9 mouse cellular contexts compared by ENCODE assay signal in the genomic region with DNA sequence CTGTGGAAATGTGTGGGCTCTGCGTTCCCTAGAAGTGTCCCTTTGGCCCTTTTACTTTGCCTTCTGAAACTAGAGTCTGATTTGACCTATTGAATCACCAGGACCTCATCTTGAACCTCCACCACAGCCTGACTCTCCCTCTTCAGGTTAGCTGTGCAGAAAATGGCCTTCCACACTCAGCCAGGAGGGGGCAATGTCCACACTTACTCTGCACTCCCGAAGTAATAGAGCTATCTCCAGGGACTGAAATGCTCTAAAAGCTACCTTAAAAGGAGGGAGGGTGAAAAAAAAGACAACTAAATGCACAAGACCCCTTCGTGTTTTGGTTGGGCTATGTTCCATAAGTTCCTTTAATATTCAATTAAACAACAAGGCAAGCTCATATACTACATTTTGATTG. TPM values are rescaled to one million over a fixed set of nuclear protein-coding genes. Genes with fewer than 3 reads are reported as not detected.
DNase-seq lines count a peak whose midpoint lies in the region; ATAC-seq and TF ChIP-seq lines count a peak whose summit lies in the region.
"Had no signal": no experiment of that assay in that cellular context is flagged by ENCODE, and none has a peak within 500 bp of the region (broad histone marks: within the 10 kb centered on the region; RNA-seq: fewer than 3 reads in every experiment).

No protein-coding gene starts in this region.

- no peak for ATAC-seq in forebrain, embryonic 14.5 days
- ATAC-seq in forebrain, embryonic 16.5 days: no peak

- TF ChIP-seq CTCF in C2C12 (IDR thresholded peaks at IDR 0.05; ENCODE audit: control insufficient read depth, insufficient read depth, insufficient read length): peak; percentile 59

- H3K27ac ChIP-seq in forebrain, embryonic 14.5 days (ENCODE audit: low read depth, low read length): no peak overlapping the region
- no peak overlapping the region for H3K27ac ChIP-seq in forebrain, embryonic 16.5 days (ENCODE audit: low read length)
- H3K27ac ChIP-seq: limb, embryonic 12.5 days had no signal

- H3K9me3 ChIP-seq in forebrain, embryonic 14.5 days (replicated peaks; ENCODE audit: control insufficient read depth, low read length): no peaks in the 10 kb centered on the region
- H3K9me3 ChIP-seq in forebrain, embryonic 16.5 days (ENCODE audit: control insufficient read depth, low read length): no peaks in the 10 kb centered on the region
- H3K9me3 ChIP-seq: limb, embryonic 12.5 days had no signal

- no peaks in the 10 kb centered on the region for H3K79me3 ChIP-seq in C2C12 (ENCODE audit: low read depth)

- H3K4me3 ChIP-seq in forebrain, embryonic 14.5 days (ENCODE audit: low read depth, low read length): no peak overlapping the region
- no peak overlapping the region for H3K4me3 ChIP-seq in forebrain, embryonic 16.5 days (replicated peaks; ENCODE audit: low read length)
- no peak overlapping the region for H3K4me3 ChIP-seq in C2C12 (ENCODE audit: insufficient read depth, poor library complexity, severe bottlenecking)
- H3K4me3 ChIP-seq: limb, embryonic 12.5 days had no signal

- WGBS in forebrain, embryonic 14.5 days: 16% methylated on average over 3 of the region's 3 CpGs
- WGBS in forebrain, embryonic 16.5 days: 26% methylated on average over 3 of the region's 3 CpGs

- peaks cover 36% of the 10 kb centered on the region for H3K36me3 ChIP-seq in forebrain, embryonic 14.5 days (ENCODE audit: control insufficient read depth, insufficient read depth, low read length)
- peaks cover 11% of the 10 kb centered on the region for H3K36me3 ChIP-seq in forebrain, embryonic 16.5 days (ENCODE audit: control insufficient read depth, insufficient read depth)
- peaks cover 18% of the 10 kb centered on the region for H3K36me3 ChIP-seq in C2C12 (ENCODE audit: control insufficient read depth, insufficient read depth)

- H3K9ac ChIP-seq in forebrain, embryonic 14.5 days (ENCODE audit: low read length): no peak overlapping the region
- no peak overlapping the region for H3K9ac ChIP-seq in forebrain, embryonic 16.5 days (replicated peaks; ENCODE audit: low read depth, low read length)
- H3K9ac ChIP-seq: limb, embryonic 12.5 days had no signal

- peak; percentile 55 for DNase-seq in forebrain, embryonic 14.5 days (ENCODE audit: low spot score)
- peak; percentile 80 for DNase-seq in adrenal gland, postnatal 14 days
- DNase-seq in gastrocnemius, adult 18-20 months (ENCODE audit: low spot score): peak; percentile 55
- DNase-seq in kidney, postnatal 10 days: peak; percentile 79
- peak; percentile 78 for DNase-seq in lung, postnatal 10 days
- DNase-seq in spleen, adult 18-20 months: peak; percentile 37 to 66

- H3K79me2 ChIP-seq in C2C12 (ENCODE audit: control insufficient read depth, insufficient read depth): no peaks in the 10 kb centered on the region

- no peaks in the 10 kb centered on the region for H3K27me3 ChIP-seq in forebrain, embryonic 14.5 days (replicated peaks; ENCODE audit: control insufficient read depth, insufficient read depth, low read length)
- no peaks in the 10 kb centered on the region for H3K27me3 ChIP-seq in forebrain, embryonic 16.5 days (replicated peaks; ENCODE audit: control insufficient read depth, insufficient read depth, low read length)
- peaks cover 4% of the 10 kb centered on the region for H3K27me3 ChIP-seq in C2C12 (ENCODE audit: control insufficient read depth, insufficient read depth, insufficient read length)

- no peaks in the 10 kb centered on the region for H3K4me1 ChIP-seq in forebrain, embryonic 14.5 days (ENCODE audit: control insufficient read depth, insufficient read depth, low read length)
- H3K4me1 ChIP-seq in forebrain, embryonic 16.5 days (replicated peaks; ENCODE audit: control insufficient read depth, insufficient read depth, low read length): no peaks in the 10 kb centered on the region
- H3K4me1 ChIP-seq: limb, embryonic 12.5 days had no signal

- no peak overlapping the region for H3K4me2 ChIP-seq in forebrain, embryonic 14.5 days (ENCODE audit: low read length)
- no peak overlapping the region for H3K4me2 ChIP-seq in forebrain, embryonic 16.5 days (ENCODE audit: low read length)
- H3K4me2 ChIP-seq: limb, embryonic 12.5 days had no signal

- H3ac ChIP-seq in C2C12 (ENCODE audit: control insufficient read depth, insufficient read length, low read depth): no peak overlapping the region

TF ChIP-seq in C2C12, 6 proteins besides CTCF, POLR2A, EP300 and RAD21:
- no peak for TF ChIP-seq CEBPB (IDR thresholded peaks at IDR 0.05; ENCODE audit: low read depth)
- TF ChIP-seq MYOG (IDR thresholded peaks at IDR 0.05; ENCODE audit: control insufficient read depth, extremely low read depth, insufficient read length): no peak
- no peak for TF ChIP-seq USF1 (IDR thresholded peaks at IDR 0.05; ENCODE audit: low read depth)
- no peak for TF ChIP-seq MAX (IDR thresholded peaks at IDR 0.05)
- no peak for TF ChIP-seq MYOD1 (IDR thresholded peaks at IDR 0.05; ENCODE audit: control insufficient read depth, insufficient read length, low read depth)
- TF ChIP-seq FOSL1 (IDR thresholded peaks at IDR 0.05; ENCODE audit: insufficient read depth, low read length, poor library complexity, severe bottlenecking): no peak

RNA-seq across cellular contexts. Expression of a gene that starts 13.9 kb away (rescaled TPM):
- polyA plus RNA-seq in forebrain, embryonic 14.5 days (2014; fragmentation: Nextera tagmentation; extraction: Ambion mirVana): 44.0 and 48.2 TPM in 2 replicates
- polyA plus RNA-seq in forebrain, embryonic 16.5 days (2015; fragmentation: Nextera tagmentation; extraction: Ambion mirVana): 46.8 and 53.7 TPM in 2 replicates
- polyA plus RNA-seq in C2C12 (2012; fragmentation: generic; extraction: Trizol): 27.8 TPM
- total RNA-seq in adrenal gland, postnatal 14 days (2021): 21.6 and 28.6 TPM in 2 replicates
- 10 to 100 TPM; 25.2 to 29.7 TPM for total RNA-seq in gastrocnemius, adult 18-20 months (2021)

RNA-seq across cellular contexts. Expression of a gene that starts 50.1 kb away (rescaled TPM):
- not detected in 2 replicates for polyA plus RNA-seq in forebrain, embryonic 14.5 days (2014; fragmentation: Nextera tagmentation; extraction: Ambion mirVana)
- not detected in 2 replicates for polyA plus RNA-seq in forebrain, embryonic 16.5 days (2015; fragmentation: Nextera tagmentation; extraction: Ambion mirVana)
- 2.2 TPM for polyA plus RNA-seq in C2C12 (2012; fragmentation: generic; extraction: Trizol)
- not detected in 2 replicates for total RNA-seq in adrenal gland, postnatal 14 days (2021)
- not detected for total RNA-seq in gastrocnemius, adult 18-20 months (2021)
- polyA plus RNA-seq: limb, embryonic 12.5 days had no signal
